Mouse (Mus musculus): ENCODE results near the gene Tcam1.

DNA sequence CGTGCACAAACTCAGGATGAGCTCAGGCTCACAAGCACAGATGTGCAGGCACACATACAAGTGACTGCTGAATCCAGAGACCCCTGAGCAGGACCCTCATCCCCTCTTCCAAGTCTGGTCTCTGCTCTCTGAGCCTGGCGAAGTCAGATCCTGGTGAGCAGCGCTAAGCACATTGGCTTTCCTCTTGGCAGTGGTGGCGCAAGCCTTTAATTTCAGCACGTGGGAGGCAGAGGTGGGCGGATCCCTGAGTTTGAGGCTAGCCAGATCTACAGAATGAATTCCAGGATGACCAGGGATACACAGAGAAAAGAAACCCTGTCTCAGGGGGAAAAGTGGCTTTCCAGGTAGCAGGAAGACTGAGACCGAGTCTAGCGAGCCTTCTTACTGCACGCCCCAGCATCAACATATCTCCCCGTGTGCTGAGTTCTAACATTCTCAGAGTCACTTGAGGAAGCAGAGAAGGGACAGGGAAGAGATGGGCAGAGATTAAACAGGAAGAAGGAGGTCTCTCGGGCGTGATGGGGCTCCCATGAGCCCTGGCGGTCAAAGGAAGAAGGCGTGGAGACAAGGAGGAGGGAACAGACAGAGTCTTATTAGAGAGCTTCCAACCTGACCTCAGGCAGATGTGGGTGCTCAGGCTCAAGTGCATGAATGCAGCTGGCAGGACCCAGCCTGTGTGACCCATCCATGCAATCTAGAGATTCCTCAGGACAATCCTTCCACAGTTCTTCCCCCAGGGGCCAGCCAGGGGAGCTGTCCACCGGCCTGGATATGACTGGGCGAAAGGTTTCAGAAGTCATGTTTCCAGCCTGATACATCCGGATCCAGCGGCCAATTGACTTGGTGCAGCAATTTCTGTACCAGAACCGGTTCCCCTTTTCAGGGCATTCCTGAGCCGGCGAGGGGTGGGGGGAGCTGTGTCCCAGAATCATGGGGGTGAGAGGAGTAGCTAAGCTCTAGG lies 42.2 kb downstream of the Tcam1 start:
- TF ChIP-seq EP300 (IDR thresholded peaks at IDR 0.05; ENCODE audit: insufficient read depth, low read depth, low read length): no peak
- 0 out of 2 replicates have a peak, but pooled peaks have one; percentile 12 for TF ChIP-seq CTCF (IDR thresholded peaks at IDR 0.05)
